Mouse (Mus musculus): ENCODE measurements around the gene Zc3h10.

Zc3h10 gene

DNA sequence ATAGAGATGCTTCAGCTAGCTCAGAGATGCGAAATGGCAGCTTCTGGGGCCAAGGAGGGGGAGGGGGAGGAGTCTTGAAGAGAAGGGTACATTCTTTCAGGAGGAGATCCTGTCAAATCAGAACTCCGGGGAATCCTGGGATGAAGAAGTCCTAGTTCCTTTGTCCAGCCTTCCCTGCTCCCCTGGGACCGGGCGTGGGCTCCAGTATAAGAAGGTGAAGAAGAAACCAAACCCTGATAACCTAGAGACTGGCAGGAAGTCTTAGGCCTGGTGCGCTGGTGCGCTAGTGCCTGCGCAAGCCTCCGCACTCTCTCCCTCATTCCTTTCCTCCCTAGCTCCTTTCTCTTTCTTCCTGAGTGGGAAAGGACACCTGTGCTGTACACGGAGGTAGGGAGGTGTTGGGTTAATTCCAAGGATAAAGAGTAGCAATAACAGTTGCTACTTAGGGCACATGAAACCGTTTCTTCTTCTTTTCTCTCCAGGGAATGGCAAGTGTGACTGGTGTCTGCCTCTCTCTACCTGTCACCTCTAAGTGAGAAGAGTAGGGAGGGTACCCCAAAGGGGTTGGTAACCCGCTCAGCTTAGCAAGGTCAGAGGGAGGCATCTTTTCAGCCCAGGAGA lies 23.4 kb downstream of the Zc3h10 start:
- no peak for DNase-seq

DNA sequence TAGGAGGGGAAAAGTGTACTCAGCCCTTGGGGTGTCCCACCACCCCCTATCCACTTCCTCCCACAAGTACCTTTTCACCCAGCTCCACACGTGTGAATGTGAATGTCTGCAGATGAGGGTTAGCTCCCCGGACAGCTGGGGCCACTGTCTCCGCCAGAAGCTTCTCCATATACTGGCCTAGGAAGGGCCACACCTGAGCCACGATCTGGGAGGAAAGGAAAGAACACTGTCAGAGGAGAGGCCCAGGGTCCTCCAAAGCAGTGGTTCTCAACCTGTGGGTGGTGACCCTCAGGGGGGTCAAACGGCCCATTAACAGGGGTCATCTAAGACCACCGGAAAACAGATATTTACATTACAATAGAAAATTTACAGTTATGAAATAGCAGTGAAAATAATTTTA lies 25.2 kb downstream of the Zc3h10 start:
- DNase-seq = no peak

- DNase-seq = no peak
Measured at GRCm38 (mm10) chr10:128520591-128520990, 27.0 kb downstream of the Zc3h10 start.

GRCm38 (mm10) chr10:128518833-128519232 lies 28.7 kb downstream of the Zc3h10 start:
- peak; percentile 41 for DNase-seq

DNA sequence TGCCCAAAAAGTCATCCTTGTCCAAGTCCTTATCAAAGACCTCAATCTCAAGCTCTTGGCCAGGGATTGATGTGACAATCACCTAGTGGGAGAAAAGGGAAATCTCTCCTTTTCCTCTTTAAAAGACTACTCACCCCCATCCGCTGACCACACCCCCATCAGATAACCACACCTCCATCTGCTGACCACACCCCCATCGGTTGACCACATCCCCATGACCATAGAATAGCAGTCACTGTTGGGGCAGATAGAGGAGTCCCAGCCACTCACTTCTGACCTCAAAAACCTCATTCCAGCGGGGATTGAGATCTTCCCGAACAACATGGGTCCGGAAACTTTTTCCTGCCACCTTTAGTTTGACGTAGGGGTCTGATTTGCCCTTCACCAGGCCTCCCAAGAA lies 30.9 kb downstream of the Zc3h10 start:
- DNase-seq = no peak

GRCm38 (mm10) chr10:128516029-128516428 lies 31.5 kb downstream of the Zc3h10 start:
- no peak for DNase-seq

GRCm38 (mm10) chr10:128515044-128515443 lies 32.5 kb downstream of the Zc3h10 start:
- DNase-seq = no peak

DNA sequence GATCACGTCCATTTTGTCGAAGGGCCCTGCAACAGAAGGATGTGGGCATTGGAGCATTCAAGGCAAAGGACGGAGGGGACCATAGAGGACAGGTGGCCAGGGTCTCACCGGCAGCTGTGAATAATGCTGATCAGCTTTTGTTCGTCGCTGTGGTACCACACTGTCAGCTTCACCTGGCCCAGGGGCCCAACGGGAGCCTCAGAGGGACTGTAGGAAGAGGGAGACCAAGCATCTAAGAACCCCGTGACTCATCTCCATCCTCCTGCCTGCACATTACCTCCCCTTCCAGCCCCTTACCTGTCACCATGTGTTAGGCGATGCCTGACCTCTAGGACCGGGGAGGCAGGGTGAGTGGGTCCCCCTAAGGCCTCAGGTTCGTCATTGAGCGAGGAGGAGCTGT lies 35.8 kb downstream of the Zc3h10 start:
- no peak for DNase-seq

GRCm38 (mm10) chr10:128511189-128511588 lies 36.4 kb downstream of the Zc3h10 start:
- DNase-seq = no peak

- DNase-seq = no peak
Measured at GRCm38 (mm10) chr10:128510301-128510700, 37.3 kb downstream of the Zc3h10 start.

- DNase-seq = no peak
Measured at GRCm38 (mm10) chr10:128509831-128510230, 37.7 kb downstream of the Zc3h10 start.

- DNase-seq = no peak
Measured at GRCm38 (mm10) chr10:128509203-128509602, 38.4 kb downstream of the Zc3h10 start.

DNA sequence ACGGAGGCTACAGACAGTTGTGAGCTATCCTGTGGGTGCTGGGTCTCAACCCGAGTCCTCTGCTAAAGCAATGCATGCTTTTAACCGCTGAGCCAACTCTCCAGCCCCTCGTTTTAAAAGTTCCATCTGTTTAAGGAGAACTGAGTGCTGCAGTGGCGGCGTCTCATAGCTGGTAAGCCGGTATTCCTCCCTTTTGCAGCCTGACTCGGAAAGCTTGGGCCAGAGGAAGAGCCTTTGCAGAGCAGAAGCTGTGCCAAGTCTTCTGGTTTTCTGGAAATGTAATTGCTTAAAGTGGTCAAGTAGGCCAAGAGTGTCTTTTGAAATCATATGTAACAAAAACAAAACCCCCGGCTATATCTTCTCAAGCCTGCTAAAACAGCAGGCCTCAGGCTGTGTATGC lies 39.3 kb downstream of the Zc3h10 start:
- no peak for DNase-seq

DNA sequence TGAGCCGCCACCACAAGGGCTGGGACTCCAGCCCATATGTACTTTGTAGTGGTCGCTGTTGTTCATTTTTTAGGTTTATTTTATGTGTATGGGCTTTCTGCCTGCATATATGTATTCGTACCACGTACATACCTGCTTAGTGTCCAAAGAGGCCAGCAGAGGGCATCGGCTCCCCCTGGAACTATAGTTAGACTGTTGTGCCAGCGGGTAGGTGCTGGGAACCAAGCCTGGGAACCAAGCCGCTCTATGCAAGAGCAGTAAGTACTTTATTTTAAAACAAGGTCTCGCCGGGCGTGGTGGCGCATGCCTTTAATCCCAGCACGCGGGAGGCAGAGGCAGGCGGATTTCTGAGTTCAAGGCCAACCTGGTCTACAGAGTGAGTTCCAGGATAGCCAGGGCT lies 41.6 kb downstream of the Zc3h10 start:
- DNase-seq = no peak

DNA sequence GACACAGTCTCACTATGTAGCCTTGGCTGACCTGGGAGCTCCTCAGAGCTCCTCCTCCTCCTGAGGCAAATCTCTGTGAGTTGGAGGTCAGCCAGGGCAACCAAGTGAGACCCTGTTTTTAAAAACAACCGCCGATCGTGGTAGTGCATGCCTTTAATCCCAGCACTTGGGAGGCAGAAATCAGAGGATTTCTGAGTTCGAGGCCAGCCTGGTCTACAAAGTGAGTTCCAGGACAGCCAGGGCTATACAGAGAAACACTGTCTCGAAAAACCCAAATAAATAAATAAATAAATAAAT lies 42.3 kb downstream of the Zc3h10 start:
- DNase-seq = peak; percentile 54

DNA sequence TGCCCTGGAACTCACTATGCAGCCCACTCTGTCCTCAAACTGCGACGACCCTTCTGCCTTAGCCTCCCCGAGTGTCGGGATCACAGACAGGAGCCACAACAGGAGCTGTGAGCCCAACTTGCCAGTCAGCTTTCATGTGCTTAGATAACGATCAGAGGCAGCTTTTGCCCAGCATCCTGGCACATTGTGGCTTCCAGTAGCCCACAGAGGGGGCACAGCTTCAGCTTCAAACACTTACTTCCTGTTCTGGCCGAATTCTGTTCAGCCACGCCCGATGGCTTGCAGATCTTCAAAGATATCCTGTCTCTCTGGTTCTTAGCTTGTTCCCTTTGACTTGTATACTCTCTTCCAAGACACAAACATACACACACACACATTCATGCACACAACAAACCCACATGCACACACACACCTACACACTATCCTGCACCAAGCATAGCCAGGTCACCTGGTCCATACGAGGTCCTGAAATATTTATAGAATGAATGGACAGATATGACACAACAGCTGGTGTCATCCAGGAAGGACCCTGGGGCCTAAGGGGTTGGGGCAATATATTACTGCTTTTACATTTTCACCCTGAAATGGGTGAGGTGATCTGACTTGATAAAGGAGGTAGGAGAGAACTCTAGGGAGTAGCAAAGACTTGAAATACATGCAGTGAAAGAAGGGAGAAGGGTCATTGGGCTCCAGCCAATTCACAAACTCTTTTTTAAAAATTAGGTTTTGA lies 42.8 kb downstream of the Zc3h10 start:
- DNase-seq = no peak

- DNase-seq = no peak
Measured at GRCm38 (mm10) chr10:128504012-128504411, 43.6 kb downstream of the Zc3h10 start.

- no peak for DNase-seq
Measured at GRCm38 (mm10) chr10:128503532-128503931, 44.0 kb downstream of the Zc3h10 start.

DNA sequence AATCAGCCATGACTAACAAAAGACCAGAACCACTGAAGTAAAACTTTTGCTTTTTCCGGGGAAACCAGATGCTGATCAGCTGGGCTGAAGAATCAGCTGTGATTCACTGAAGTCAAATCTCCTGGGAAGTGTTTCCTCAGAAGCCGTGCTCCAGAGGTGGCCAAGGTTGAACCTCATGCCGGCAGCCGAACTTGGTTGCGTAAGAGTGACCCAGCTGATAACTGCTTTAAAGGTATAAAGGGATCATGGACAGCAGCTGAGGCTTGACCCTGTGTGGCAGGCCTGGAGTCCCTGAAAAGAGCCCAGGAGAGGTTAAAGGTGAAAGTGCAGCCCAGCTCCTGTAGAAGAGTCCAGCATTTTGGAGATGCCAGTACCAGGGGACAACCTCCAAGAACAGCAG lies 45.2 kb downstream of the Zc3h10 start:
- peak; percentile 40 for DNase-seq

GRCm38 (mm10) chr10:128499116-128499671 lies 48.4 kb downstream of the Zc3h10 start:
- DNase-seq = peak; percentile 63

- peak; percentile 98 for DNase-seq
Measured at GRCm38 (mm10) chr10:128498590-128498989, 49.0 kb downstream of the Zc3h10 start, which contains the start of gene Myl6b. Gene Myl6b (minus strand): TSS chr10:128498685.

DNA sequence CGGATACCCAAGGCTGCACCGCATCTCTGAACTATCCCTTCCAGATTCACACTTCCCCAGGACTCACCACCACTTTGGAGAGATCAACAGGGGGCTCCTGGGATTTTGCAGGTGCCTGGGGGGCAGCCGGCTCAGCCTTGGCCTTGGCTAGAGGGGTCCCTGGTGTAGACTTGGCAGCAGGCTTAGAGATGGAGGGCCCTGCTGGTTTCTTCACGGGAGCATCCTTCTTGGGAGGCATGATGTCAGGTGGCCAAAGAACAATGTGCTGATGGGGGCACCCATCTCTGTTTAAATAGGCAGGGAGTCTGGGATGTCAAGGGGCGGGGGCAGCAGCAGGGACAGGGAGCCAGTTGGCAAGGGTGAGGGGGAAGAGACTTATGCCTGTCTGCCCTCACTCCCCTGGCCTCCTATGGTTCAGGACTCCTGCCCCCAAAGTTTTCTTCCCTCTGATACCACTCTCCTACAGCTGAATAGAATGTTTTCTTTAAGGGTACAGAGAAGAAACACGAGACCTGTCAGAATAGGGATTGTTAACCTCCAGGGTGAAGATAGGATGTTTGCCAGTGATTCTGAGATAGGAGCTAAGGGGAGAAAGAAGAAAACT lies 50.3 kb downstream of the Zc3h10 start:
- DNase-seq = no peak

DNA sequence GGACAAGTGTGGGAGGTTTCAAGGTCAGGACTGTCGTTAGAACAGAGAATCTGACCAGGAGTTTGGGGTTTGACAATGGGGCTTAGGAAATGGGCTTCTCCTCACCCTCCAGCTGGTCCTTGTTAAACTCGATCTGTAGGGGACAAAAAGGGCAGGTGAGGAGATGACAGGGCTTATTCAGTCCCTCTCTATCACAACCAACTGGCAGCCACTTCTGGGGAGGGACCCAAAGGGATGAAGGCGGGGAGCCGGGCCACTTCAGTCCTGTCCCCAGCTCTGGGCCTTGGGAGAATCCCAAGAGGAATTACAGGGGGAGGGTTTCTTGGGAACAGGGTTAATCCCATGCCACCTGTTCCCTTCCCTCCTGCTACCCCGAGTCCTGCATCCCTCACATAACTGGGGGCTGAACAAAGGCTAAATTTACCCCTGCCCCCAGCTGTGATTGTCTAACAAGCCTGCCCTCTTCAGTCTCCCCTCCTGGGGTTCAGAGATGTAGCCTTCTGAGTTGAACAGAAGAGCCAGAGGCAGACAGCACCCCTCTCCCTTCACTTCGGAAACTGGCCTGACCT lies 51.0 kb downstream of the Zc3h10 start:
- DNase-seq = no peak

- DNase-seq = no peak
Measured at GRCm38 (mm10) chr10:128495903-128496302, 51.7 kb downstream of the Zc3h10 start.

All from kidney, adult 11 months (tissue).